Mouse (Mus musculus): ENCODE measurements at regions not wholly inside any gene's neighbourhood (a gene's known extent, or its start where the extent isn't known, plus 50 kb on each side); places are given as distances from the start of the nearest gene placed in this dataset.
A peak's percentile ranks its signal among the peaks of the same experiment; 100 is the strongest.

DNA sequence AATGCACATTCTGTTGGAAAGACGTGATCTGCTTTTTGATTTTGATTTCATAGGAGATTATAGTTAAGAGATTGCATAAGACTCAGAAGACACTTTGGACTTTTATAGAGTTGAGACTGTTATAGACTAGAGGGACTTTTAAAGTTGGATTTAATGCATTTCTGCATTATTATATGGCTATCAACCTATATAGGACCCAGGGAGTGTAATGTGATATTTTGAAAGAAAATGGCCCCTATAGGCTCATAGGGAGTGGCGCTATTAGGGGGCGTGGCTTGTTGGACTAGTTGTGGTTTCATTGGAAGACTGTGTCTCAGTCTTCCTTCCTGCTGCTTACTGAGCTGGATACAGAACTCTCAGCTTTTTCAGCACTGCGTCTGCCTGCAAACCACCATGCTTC lies 186.9 kb upstream of the Igfbp7 start:
- no peak for DNase-seq (ENCODE audit: low spot score)

- DNase-seq (ENCODE audit: low spot score), result no peak
Observed at GRCm38 (mm10) chr5:77589252-77589651, 181.4 kb upstream of the Igfbp7 start.

- DNase-seq (ENCODE audit: low spot score), result no peak
Observed at GRCm38 (mm10) chr5:77581702-77582101, 173.9 kb upstream of the Igfbp7 start.

GRCm38 (mm10) chr5:77581106-77581638 lies 173.3 kb upstream of the Igfbp7 start:
- DNase-seq (ENCODE audit: low spot score), result peak; percentile 26

DNA sequence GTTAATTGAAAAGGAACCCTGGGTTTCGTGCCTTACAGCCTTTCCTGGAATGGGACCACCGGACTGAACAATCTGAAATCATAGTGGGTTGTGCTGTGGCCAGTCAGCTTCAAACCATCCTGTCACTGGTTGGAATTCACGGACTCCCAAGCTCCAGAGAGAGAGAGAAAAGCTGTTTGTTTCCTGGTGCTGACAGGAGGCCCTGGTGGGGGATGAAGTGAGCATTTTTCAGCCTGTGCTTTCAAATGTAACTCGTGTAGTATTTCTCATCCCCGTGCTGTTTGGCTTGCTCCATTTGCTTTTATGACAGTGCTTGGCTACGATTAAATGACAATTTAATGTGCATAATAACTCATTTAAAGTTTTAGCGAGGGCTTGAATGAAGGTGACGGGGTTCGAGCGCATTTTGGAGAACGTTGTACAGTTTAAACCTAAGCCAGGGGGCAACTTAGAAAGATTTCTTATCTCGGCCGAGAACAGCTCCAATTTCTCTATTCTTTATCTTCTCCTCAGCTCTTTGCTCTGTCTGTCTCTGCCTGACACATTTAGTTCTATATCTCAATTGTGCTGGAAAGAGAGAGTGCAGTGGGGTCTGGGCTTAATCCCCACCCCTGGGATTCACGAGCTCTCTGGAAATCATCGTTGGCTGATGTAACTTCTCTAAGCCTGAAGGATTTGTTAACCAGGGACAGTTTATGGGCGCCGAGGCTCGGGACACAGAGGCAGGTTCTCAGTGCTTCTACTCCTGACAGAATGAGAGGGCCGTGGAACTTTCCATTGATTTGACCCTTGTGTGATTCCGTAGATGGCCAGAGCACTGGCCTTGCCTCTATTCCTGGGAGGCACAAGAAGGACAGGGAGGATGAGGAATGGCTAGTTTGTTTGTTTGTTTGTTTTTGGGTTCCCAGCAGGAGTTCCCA lies 172.2 kb upstream of the Igfbp7 start:
- no peak for DNase-seq (ENCODE audit: low spot score)

DNA sequence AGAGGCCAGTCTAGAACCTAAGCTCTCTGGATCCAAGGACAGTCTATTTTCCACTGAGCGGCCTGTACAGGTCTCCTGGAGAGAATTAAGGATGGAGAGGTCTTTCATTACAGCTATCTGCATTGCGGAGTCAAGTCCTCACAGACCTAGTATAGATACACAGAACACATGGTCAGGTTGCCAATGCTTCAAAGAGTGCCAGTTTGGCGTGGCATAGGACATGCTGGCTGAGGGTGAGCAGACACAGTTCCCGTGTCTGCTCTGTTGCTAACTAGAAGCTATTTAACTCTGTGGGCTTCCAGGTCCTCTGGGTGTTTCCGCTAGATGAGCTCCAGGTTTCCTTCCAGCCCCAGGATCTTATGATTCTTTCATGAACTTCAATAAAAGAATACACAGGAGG lies 169.0 kb upstream of the Igfbp7 start:
- no peak for DNase-seq (ENCODE audit: low spot score)

DNA sequence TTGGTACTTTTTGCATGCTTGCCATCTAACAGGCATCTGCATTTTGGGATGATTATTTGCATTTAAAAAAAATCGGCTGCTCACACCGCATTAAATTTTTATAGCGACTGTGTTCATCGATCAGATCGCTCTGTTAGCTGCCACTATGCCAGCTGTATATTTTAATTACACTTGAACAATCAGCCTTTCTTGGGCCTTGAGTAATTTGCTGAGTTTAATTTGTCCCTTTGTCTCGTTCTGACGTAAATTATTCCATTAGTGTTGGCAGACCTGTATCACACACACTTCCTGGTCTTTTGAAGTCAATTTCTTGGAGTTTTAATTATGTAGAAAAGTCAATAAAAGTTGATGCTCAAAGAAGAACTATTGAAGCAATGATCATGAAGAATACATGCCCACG lies 167.9 kb upstream of the Igfbp7 start:
- no peak for DNase-seq (ENCODE audit: low spot score)

- DNase-seq (ENCODE audit: low spot score), result peak; percentile 30
Observed at GRCm38 (mm10) chr5:77570364-77570763, 162.5 kb upstream of the Igfbp7 start.

- DNase-seq (ENCODE audit: low spot score), result no peak
Observed at GRCm38 (mm10) chr5:77568121-77568520, 160.3 kb upstream of the Igfbp7 start.

- no peak for DNase-seq (ENCODE audit: low spot score)
Observed at GRCm38 (mm10) chr5:77552580-77552979, 144.7 kb upstream of the Igfbp7 start.

DNA sequence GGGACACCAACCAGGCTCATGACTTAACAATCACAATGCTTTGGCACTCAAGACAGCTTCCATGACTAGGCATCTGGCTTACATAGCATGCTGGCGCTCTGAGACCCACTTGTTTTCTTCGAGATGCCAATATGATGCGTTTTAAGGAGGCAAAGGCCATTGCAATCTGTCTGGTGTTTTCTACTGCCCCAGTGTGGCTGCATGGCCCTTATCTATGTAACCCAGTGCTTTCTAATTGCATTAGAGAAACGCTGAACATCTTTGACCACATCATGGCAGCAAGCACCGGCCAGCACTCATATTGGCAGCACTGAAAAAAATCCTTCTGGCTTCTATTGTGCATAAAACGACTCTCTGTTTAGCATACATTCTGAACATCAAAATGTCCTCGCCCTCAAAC lies 144.2 kb upstream of the Igfbp7 start:
- DNase-seq (ENCODE audit: low spot score), result no peak

DNA sequence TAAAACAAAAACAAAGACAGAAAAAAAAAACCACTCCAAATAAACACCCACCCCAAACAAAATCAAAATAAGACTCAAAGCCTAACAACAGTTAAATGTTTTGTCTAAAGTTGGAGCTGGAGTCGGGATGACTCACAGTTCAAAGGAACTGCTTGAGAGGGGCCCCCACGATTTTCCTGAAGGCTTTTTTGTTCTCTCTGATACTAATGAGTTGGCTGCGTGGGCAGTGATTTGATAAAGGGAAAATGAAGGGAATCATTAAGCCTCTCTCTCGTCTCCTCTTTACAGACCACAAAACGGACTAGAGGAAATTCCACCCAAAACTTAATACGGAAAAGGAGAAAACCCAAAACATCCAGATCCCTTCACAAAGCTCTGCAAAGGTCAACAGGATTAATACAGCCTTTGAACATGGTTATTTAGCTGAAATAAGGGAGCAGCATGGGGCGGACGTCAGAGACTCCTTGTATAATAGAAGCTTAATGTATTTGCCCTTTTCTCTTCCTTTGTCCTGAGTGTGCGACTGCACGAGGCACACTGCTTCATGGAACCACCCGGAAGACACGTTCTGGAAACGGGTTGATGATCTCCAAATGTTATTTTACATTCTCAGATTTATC lies 138.3 kb upstream of the Igfbp7 start:
- peak; percentile 55 for DNase-seq (ENCODE audit: low spot score)

GRCm38 (mm10) chr5:77532261-77533015 lies 124.6 kb upstream of the Igfbp7 start:
- no peak for DNase-seq (ENCODE audit: low spot score)

DNA sequence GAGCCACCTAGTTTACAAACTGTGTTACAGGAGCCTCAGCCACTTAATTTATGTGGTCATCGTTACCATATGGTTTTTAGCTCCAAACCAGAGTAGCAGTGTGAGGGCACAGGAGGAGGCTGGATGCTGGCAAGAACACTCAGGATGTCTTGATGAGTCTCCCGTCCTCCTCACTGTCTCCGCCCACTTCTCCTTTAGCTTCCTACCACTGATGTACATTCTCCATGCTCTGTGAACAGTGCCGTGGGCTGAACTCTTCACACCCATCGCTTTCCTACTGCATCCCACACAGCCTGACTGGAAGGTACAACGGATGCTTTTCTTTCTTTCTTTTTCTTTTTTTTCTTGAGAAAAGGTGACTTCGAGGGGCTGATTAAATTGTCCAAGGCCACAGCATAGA lies 122.5 kb upstream of the Igfbp7 start:
- DNase-seq (ENCODE audit: low spot score), result no peak

DNA sequence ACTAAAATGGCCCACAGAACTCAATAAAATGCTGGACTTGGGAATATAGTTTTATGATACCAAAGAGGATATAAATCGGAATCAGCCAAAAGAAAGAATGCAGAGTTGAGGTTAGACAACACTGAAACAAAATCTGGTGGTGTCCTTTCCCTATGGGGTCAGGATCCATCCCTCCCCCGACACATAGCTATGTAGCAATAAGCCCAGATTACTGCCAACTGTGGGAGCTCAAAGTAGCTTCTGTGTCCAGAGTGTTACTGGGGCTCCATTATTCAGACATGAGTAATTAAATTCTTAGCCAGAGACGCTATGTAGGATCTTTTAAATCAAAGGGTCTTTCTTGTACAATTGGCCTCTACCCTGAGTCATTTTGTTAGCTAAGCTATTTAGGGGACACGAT lies 109.4 kb upstream of the Igfbp7 start:
- DNase-seq (ENCODE audit: low spot score), result no peak

GRCm38 (mm10) chr5:77515448-77515847 lies 107.6 kb upstream of the Igfbp7 start:
- DNase-seq (ENCODE audit: low spot score), result no peak

- DNase-seq (ENCODE audit: low spot score), result peak; percentile 72
Observed at GRCm38 (mm10) chr5:77502684-77503083, 94.8 kb upstream of the Igfbp7 start.

DNA sequence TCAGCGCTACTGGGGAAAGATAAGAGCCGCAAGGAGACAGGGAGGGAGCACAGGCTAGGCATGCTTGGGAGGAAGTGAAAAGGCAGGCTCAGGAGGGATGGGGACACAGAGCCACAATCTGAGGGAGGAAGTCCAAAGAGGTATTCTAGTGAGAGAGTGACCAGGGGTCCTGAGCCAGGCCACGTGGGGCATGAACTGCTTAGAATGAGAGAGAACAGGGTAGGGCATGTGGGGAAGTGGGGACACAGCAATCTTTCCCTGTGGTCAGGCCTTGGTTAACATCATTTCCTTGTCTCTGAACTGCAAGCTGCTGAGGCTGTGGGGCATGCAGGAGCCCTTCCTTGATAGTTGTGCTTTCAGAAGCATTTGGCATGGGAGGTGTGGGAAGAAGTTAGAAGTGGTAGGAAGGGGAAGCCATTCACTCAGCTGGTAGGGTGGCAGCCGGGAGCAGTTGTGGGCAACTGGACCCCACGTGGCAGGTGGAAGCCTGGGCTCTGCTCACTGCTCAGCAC lies 92.2 kb upstream of the Igfbp7 start:
- DNase-seq (ENCODE audit: low spot score), result no peak

- no peak for DNase-seq (ENCODE audit: low spot score)
Observed at GRCm38 (mm10) chr5:77494601-77495000, 86.8 kb upstream of the Igfbp7 start.

DNA sequence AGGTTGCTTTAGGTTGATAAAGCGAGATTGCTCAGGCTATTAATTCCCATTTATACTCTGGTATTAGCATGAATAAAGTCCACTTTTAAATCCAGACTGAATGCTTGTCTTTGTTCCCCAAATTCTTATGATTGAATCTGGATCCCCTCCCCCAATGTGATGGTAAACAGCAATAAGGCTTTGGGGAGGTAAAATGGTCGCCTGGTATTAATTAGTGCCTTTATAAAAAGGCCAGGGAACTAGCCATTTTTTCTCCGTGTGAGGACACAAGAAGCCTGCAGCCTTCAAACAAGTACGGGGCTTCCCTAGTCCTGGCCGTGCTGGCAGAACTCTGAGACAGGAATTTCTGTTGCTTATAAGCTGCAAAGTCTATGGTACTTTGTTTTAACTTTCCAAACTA lies 81.1 kb upstream of the Igfbp7 start:
- DNase-seq (ENCODE audit: low spot score), result no peak

DNA sequence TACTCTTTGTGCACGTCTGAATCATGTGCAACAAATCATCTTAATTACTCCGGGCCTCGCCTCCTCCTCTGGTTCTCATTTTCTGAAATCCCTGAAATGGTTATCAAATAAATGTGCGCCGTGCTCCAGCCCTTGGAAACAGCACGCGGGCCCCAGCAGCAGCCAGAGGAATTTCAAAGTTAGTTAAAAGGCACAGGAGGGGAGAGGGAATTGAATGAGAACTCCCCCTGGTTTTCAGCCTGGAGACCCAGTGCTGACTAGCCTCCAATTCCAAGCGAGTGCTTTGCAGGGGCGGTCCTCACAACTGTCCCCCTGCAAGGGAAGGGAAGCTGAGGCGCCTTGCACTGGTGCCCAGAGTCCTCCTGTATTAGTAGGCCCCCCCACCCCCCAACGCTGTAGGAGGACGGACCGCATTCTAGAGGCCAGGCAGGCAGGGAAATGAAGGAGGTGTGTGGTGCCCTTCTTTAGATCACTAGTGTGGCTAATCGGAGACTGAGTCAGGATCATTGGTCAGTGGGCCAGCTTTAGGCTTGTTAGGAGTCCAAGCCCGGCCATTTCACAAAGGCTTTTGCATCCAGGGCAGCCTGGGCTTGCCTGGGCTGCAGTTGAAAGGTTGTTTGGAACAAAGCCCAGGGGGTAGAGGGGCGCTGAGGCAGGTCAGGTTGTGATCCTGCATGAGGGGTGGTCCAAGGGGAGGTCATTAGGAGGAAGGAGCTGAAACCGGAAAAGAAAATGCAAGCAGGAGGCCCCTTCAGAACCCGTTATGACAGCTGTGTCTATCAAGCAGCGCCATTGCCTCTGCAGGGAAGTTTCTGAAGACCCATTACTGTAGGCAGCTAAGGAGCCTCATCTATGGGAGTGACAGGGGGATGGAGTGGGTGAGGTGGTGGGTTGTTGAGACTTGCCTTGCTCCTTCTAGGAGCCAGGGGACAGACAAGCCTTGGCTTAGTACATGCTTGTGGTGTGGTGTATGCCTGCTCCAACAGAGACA lies 80.3 kb upstream of the Igfbp7 start:
- peak; percentile 20 for DNase-seq (ENCODE audit: low spot score)
